Mouse (Mus musculus) gastrocnemius, postnatal 10 days (tissue): ENCODE results near the gene Nbeal2. TPM values are rescaled to one million over a fixed set of nuclear protein-coding genes. Genes with fewer than 3 reads are reported as not detected.

Source experiments
- DNase-seq: peaks from one replicate; pipeline ENCODE4 v3.0.0; 2021; ENCODE audit warnings: mixed read lengths
- total RNA-seq, 2 experiments: library from RNA; stranded (reverse); gene quantifications; 2 replicates each; pipeline ENCODE4 v1.2.3; 2021

Gene Nbeal2
- total RNA-seq, 2 experiments from 2014 or later, result 2.2 to 3.4 TPM

- DNase-seq, result no peak
These were observed 4.2 kb downstream of the Nbeal2 start for GRCm38 (mm10) chr9:110649775-110650174.

GRCm38 (mm10) chr9:110645219-110645618 is 8.7 kb downstream of the Nbeal2 start:
- no peak for DNase-seq

GRCm38 (mm10) chr9:110644295-110644694 is 9.7 kb downstream of the Nbeal2 start:
- no peak for DNase-seq

GRCm38 (mm10) chr9:110643787-110644186 is 10.2 kb downstream of the Nbeal2 start:
- DNase-seq, result no peak

- no peak for DNase-seq
These were observed 11.0 kb downstream of the Nbeal2 start for GRCm38 (mm10) chr9:110642812-110643524.

GRCm38 (mm10) chr9:110641006-110641405 is 13.0 kb downstream of the Nbeal2 start:
- DNase-seq, result no peak

- no peak for DNase-seq
These were observed 15.3 kb downstream of the Nbeal2 start for GRCm38 (mm10) chr9:110638611-110639021.

GRCm38 (mm10) chr9:110635225-110635624 is 18.7 kb downstream of the Nbeal2 start:
- peak; percentile 98 for DNase-seq

- DNase-seq, result no peak
These were observed 20.1 kb downstream of the Nbeal2 start for GRCm38 (mm10) chr9:110633882-110634281.

- no peak for DNase-seq
These were observed 21.3 kb downstream of the Nbeal2 start for GRCm38 (mm10) chr9:110632671-110633070.

GRCm38 (mm10) chr9:110631651-110632275 is 22.2 kb downstream of the Nbeal2 start:
- no peak for DNase-seq

- DNase-seq, result peak; percentile 75
These were observed 22.8 kb downstream of the Nbeal2 start for GRCm38 (mm10) chr9:110631191-110631590.

GRCm38 (mm10) chr9:110630171-110630570 is 23.8 kb downstream of the Nbeal2 start:
- DNase-seq, result no peak

GRCm38 (mm10) chr9:110625350-110625908 is 28.5 kb downstream of the Nbeal2 start:
- no peak for DNase-seq

- peak; percentile 85 for DNase-seq
These were observed 29.4 kb downstream of the Nbeal2 start, which contains the start of gene Nradd for GRCm38 (mm10) chr9:110624361-110625166. Gene Nradd, minus strand, starts transcription at chr9:110624452.

- DNase-seq, result no peak
These were observed 30.4 kb downstream of the Nbeal2 start for GRCm38 (mm10) chr9:110623416-110624195.

- DNase-seq, result no peak
These were observed 31.2 kb downstream of the Nbeal2 start for GRCm38 (mm10) chr9:110622621-110623219.

GRCm38 (mm10) chr9:110620685-110621084 is 33.3 kb downstream of the Nbeal2 start:
- DNase-seq, result no peak

GRCm38 (mm10) chr9:110620180-110620579 is 33.8 kb downstream of the Nbeal2 start:
- DNase-seq, result no peak

GRCm38 (mm10) chr9:110617081-110617480 is 36.9 kb downstream of the Nbeal2 start:
- peak; percentile 14 for DNase-seq

- DNase-seq, result no peak
These were observed 42.5 kb downstream of the Nbeal2 start for GRCm38 (mm10) chr9:110611471-110611870.
